Mouse (Mus musculus) ES-Bruce4 (cell line): Measurements from ENCODE around the gene Sec31a. TPM values are rescaled to one million over a fixed set of nuclear protein-coding genes. Genes with fewer than 3 reads are reported as not detected.
A peak's percentile ranks its signal among the peaks of the same experiment; 100 is the strongest.

Source experiments
- H3K27ac ChIP-seq: 2 replicates; pipeline ENCODE4 v1.5.1; 2012; ENCODE audit warnings: low read length, inconsistent platforms; ENCODE audit not compliant: insufficient read depth
- H3K27me3 ChIP-seq: 2 replicates; pipeline ENCODE4 v1.6.1; 2012; ENCODE audit warnings: mild to moderate bottlenecking, low read length, inconsistent platforms; ENCODE audit not compliant: control insufficient read depth, poor library complexity, insufficient read depth, severe bottlenecking
- H3K36me3 ChIP-seq: 2 replicates; pipeline ENCODE4 v1.6.1; 2012; ENCODE audit warnings: inconsistent platforms, mild to moderate bottlenecking, low read length, moderate library complexity; ENCODE audit not compliant: control insufficient read depth, poor library complexity, insufficient read depth, severe bottlenecking
- H3K4me1 ChIP-seq: one replicate; pipeline ENCODE4 v1.8.1; 2011; ENCODE audit warnings: low read length; ENCODE audit not compliant: control insufficient read depth, insufficient read depth
- H3K4me3 ChIP-seq: 2 replicates; pipeline ENCODE4 v1.5.1; 2011; ENCODE audit warnings: low read depth, mild to moderate bottlenecking, low read length
- H3K9ac ChIP-seq: 2 replicates; pipeline ENCODE4 v1.6.1; 2012; ENCODE audit warnings: low read depth, mild to moderate bottlenecking, inconsistent platforms; ENCODE audit not compliant: poor library complexity, severe bottlenecking
- H3K9me3 ChIP-seq: replicated peaks from 2 replicates; pipeline ENCODE4 v1.6.1; 2012; ENCODE audit warnings: mild to moderate bottlenecking, low read length, inconsistent platforms; ENCODE audit not compliant: control insufficient read depth, poor library complexity, insufficient read depth, severe bottlenecking
- CTCF ChIP-seq: IDR thresholded peaks from one replicate; pipeline ENCODE4 v1.8.1; 2011; ENCODE audit warnings: low read depth, low read length
- EP300 ChIP-seq: IDR thresholded peaks from 2 replicates; pipeline ENCODE4 v1.6.1; 2011; ENCODE audit warnings: low read depth, low read length; ENCODE audit not compliant: insufficient read depth
- POLR2A ChIP-seq: IDR thresholded peaks from one replicate; pipeline ENCODE4 v1.8.1; 2011; ENCODE audit warnings: low read length; ENCODE audit not compliant: insufficient read depth
- polyA plus RNA-seq: library from polyadenylated mRNA; stranded (reverse); fragments of >200 nt; gene quantifications from 2 replicates; pipeline ENCODE4 v1.2.4, GENCODE M21; 2011; ENCODE audit warnings: low read depth; ENCODE audit not compliant: missing spikeins, insufficient read depth, insufficient read length

Sec31a gene
- polyA plus RNA-seq, 1 experiment, result 197 TPM

DNA sequence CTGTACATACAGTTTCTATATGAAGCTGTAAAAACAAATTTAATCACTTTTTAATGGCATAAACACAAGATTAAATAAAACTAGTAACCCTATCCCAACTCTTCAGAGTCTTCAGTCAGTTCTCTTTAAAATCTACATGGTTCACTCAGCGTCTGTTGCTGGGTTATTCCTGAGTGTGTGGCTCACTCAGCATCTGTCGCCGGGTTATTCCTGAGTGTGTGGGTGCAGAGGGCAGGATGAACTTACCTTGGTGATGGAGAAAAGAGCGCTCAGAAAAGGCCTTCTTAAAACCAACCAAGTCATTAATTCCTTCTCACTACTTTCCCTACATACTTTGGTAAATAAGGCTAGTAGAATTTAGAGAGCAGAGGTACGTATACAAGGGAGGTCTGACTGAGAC lies 37.8 kb downstream of the Sec31a start:
- Histone ChIP-seq H3K36me3 (peaks cover 54% of the 10 kb centered on the region), H3K9ac (no peak overlapping the region)
- no peak for TF ChIP-seq EP300
- TF ChIP-seq CTCF, result no peak
- TF ChIP-seq POLR2A, result no peak

DNA sequence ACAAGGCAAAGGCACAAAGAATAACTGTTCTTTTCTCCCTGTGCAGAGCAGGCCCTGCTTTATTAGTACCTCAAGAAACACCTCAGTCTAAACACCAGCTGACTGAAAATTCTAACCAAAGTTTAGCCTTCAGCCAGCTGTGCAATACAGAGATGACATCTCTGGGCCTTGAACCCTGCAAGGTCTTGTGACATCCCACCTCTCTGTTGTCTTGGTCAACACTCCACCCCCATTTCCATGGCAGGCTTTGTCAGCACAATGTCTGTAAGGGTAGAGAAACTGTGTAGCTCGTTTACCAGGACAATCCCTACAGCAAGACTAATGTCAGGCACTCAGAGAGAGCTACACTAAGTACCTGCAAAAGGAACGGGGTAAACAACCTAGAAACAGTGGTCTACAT lies 38.7 kb downstream of the Sec31a start:
- Histone ChIP-seq H3K27ac (no peak overlapping the region), H3K4me1 (no peaks in the 10 kb centered on the region), H3K4me3 (no peak overlapping the region), H3K27me3 (no peaks in the 10 kb centered on the region), H3K36me3 (peaks cover 47% of the 10 kb centered on the region), H3K9ac (no peak overlapping the region), H3K9me3 (no peaks in the 10 kb centered on the region)
- TF ChIP-seq CTCF (no peak), POLR2A (no peak), EP300 (no peak)

More for the DNA sequence above, 37.8 kb downstream of the Sec31a start:
- no peaks in the 10 kb centered on the region for H3K27me3 ChIP-seq
- no peak overlapping the region for H3K4me3 ChIP-seq
- H3K27ac ChIP-seq, result no peak overlapping the region
- H3K4me1 ChIP-seq, result no peaks in the 10 kb centered on the region
- no peaks in the 10 kb centered on the region for H3K9me3 ChIP-seq

DNA sequence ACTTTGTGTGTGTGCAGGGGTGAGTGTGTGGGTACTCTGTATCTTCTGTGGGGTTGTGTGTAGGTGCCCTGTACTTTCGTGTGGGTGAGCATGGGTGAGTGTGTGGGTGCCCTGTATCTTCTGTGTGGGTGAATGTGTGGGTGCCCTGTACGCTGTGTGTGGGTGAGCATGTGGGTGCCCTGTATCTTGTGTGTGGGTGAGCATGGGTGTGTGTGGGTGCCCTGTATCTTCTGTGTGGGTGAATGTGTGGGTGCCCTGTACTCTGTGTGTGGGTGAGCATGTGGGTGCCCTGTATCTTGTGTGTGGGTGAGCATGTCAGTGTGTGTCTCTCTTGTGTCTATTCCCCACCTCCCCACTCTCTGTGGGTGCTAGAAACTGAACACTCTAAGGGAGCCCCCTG lies 41.3 kb downstream of the Sec31a start:
- TF ChIP-seq CTCF (no peak), EP300 (no peak), POLR2A (no peak)
- peaks cover 28% of the 10 kb centered on the region for H3K36me3 ChIP-seq
- H3K4me3 ChIP-seq, result no peak overlapping the region
- H3K27ac ChIP-seq, result no peak overlapping the region
- H3K27me3 ChIP-seq, result no peaks in the 10 kb centered on the region
- no peaks in the 10 kb centered on the region for H3K4me1 ChIP-seq
- no peaks in the 10 kb centered on the region for H3K9me3 ChIP-seq
- H3K9ac ChIP-seq, result no peak overlapping the region

DNA sequence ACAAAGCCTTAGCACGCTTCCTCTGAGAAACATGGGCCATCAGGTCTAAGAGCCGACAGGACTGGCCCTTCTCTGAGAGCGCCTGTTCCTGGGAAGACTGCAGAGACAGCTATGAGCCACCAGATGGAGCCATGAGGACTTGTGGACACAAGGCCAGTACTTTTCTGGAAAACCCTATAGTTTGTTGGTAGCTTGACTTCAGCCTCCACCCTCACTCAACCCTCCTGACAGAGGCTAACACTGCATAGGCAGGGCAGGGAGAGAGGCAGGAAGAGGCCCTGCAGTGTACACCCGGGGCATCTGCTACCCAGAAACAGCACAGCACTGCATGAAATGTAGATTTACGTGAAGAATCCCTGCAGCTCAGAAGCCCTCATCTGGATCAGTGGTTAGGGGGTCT lies 42.1 kb downstream of the Sec31a start:
- no peaks in the 10 kb centered on the region for H3K27me3 ChIP-seq
- H3K9me3 ChIP-seq, result no peaks in the 10 kb centered on the region
- no peak overlapping the region for H3K4me3 ChIP-seq
- peaks cover 28% of the 10 kb centered on the region for H3K36me3 ChIP-seq
- H3K9ac ChIP-seq, result no peak overlapping the region
- TF ChIP-seq EP300, result no peak
- TF ChIP-seq CTCF, result peak; percentile 79
- TF ChIP-seq POLR2A, result no peak
- no peaks in the 10 kb centered on the region for H3K4me1 ChIP-seq
- no peak overlapping the region for H3K27ac ChIP-seq

DNA sequence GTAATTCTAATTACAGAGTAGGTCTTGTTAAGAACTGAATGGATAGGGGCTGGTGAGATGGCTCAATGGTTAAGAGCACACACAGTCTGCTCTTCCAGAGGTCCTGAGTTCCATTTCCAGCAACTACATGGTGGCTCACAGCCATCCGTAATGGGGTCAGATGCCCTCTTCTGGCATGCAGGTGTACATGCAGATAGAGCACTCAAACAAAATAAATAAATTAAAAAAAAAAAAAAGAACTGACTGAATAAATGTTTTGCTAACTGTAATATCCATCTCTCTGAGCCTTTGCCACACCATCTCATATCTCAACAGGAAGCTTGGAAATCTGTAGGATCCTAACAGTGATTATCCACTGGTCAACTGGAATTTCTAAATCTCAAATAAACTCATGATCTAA lies 45.1 kb downstream of the Sec31a start:
- H3K9me3 ChIP-seq, result no peaks in the 10 kb centered on the region
- TF ChIP-seq POLR2A (no peak), EP300 (no peak), CTCF (peak; percentile 27)
- peaks cover 23% of the 10 kb centered on the region for H3K36me3 ChIP-seq
- H3K27me3 ChIP-seq, result no peaks in the 10 kb centered on the region
- no peaks in the 10 kb centered on the region for H3K4me1 ChIP-seq
- H3K4me3 ChIP-seq, result no peak overlapping the region
- H3K27ac ChIP-seq, result no peak overlapping the region
- no peak overlapping the region for H3K9ac ChIP-seq

DNA sequence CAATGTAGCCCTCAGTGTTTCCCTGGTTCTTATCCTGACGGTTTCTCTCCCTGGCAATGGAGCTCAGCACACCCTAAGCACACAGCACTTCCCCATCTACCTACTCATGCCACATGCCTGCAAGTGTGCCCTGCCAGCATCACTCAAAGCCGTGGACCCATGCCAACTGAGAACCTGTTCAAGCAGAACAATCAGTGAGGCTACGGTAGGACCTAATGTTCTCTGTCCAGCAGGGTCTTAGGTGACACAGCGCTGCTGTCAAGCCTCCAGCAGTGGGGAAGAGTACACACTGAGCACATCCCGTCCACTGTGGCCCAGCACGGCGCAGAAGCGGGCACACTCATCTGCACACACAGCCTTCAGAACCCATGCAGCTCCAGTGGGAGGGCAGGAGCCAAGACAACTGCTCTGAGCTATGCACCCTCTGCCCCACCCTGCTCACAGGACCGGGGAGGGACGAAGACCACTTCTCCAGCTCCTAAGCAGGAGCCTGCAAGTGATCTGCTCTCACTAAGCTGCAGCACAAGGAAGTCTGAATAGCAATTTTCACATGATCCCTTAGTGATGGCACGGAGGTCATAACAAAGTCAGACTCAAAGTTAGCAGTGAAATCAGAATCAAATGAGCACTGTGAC lies 46.1 kb downstream of the Sec31a start:
- peaks cover 21% of the 10 kb centered on the region for H3K36me3 ChIP-seq
- no peaks in the 10 kb centered on the region for H3K27me3 ChIP-seq
- no peaks in the 10 kb centered on the region for H3K4me1 ChIP-seq
- H3K9me3 ChIP-seq, result no peaks in the 10 kb centered on the region
- no peak overlapping the region for H3K27ac ChIP-seq
- no peak for TF ChIP-seq EP300
- no peak for TF ChIP-seq CTCF
- no peak for TF ChIP-seq POLR2A
- no peak overlapping the region for H3K9ac ChIP-seq
- H3K4me3 ChIP-seq, result no peak overlapping the region
